Mouse (Mus musculus): ENCODE measurements around the gene Immp1l. TPM values are rescaled to one million over a fixed set of nuclear protein-coding genes. Genes with fewer than 3 reads are reported as not detected.

Immp1l gene
- 10 to 100 TPM; 24.5 to 30.6 TPM for total RNA-seq (2021)
- long read RNA-seq, experiment 1, transcript Immp1l-201 (7 exons, 955 nt), result major isoform, 23 of 30 reads
- long read RNA-seq, experiment 1, partial matches to known transcripts, result 0 of 30 reads
- long read RNA-seq, experiment 1, other reads (novel, unspliced or antisense), result 7 of 30 reads
- long read RNA-seq, experiment 2, transcript Immp1l-201 (7 exons, 955 nt), result major isoform, 17 of 23 reads
- long read RNA-seq, experiment 2, partial matches to known transcripts, result 1 of 23 reads
- long read RNA-seq, experiment 2, other reads (novel, unspliced or antisense), result 5 of 23 reads

DNA sequence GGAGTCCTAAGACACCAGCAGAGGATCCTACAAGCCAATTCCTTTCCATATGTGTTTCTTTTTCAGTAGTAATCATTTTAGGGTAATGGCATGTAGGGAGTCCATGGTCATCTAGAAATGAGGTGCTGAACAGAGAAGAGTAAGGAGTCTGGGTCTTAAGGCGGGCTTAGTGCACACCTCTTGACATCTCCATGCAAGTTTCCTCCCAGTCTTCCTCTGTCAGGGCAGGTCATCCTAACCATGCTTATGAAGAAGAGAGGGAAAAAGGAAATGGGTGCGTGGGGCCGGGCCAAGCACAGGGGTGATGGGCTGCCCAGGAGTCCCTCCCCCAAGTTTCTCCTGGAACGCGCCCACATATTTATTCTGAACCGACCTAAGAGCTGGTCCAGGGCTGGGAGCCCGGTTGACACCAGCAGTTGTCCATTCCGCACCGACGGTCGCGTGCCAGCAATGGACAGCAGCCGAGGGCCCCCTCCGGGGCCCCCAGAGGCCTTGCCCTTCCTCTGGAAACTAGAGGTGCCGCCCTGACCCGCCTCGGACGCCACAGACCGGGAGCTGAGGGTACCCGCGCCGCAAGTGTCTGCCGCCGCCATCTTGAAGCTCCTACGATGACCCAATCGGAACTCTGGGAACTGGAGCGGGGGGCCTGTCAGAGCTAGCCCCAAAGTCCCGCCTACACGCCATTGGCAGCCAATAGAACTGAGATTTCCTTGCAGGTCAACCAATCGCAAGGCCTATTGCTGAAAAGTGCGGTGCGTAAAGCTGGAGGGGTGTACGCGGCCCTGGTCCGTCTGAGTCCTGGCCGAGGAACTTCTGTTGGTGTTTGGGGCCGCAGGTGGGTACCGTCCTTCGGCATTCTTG lies at the start of gene Immp1l, which contains the start of gene Elp4:
Gene Immp1l (plus strand): TSS at position 743 of the 861 bp plus-strand sequence.
Gene Elp4 (minus strand): TSS at position 669 of the 861 bp plus-strand sequence.
- intact Hi-C loops (cut with DNase I), result loop anchor here (5.0 kb wide), 2 partner anchors 98 to 232 kb away; partner anchors contain the start of gene Dnajc24
- TF ChIP-seq CTCF (IDR thresholded peaks at IDR 0.05), result no peak
- peak; percentile 96 to 98 for DNase-seq (ENCODE audit: extremely low spot score in 1 of 2, low spot score in 2 of 2)
- peak within 1 kb of the TSS; percentile 97 for H3K4me3 ChIP-seq
- peak within 1 kb of the TSS; percentile 89 for H3K27ac ChIP-seq

DNA sequence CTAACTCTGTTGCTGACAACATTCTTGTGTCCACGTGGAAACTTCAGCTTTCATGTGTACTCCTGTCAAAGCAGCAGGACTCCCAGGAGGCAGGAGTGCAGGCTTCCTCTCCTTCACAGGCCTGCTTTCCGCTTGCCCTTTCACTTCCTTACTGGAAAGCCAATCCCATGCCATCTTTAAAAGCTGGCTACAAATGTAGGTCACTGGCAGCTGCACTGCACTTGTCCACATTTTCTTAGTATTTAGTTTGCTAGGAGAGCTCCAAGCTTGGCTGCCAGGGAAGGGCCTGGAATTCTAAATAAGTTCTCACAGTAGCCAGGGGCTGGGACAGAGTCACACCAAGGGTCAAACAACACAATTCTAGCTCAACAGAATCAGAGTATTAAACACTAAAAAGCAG lies 49.7 kb upstream of the Immp1l start:
- TF ChIP-seq CTCF (IDR thresholded peaks at IDR 0.05), result no peak
- H3K27ac ChIP-seq, result peak overlapping the region; percentile 26
- H3K4me3 ChIP-seq, result no peak overlapping the region
- intact Hi-C loops (cut with DNase I), result no loop called here
- peak in 1 of 2 experiments; percentile 25 for DNase-seq (ENCODE audit: extremely low spot score in 1 of 2, low spot score in 2 of 2)

GRCm38 (mm10) chr2:105873403-105873802 lies 31.0 kb upstream of the Immp1l start:
- DNase-seq (ENCODE audit: extremely low spot score in 1 of 2, low spot score in 2 of 2), result no peak
- Histone ChIP-seq H3K27ac (no peak overlapping the region), H3K4me3 (no peak overlapping the region)
- intact Hi-C loops (cut with DNase I), result no loop called here
- no peak for TF ChIP-seq CTCF (IDR thresholded peaks at IDR 0.05)

- no peak for TF ChIP-seq CTCF (IDR thresholded peaks at IDR 0.05)
- intact Hi-C loops (cut with DNase I), result no loop called here
- no peak for DNase-seq (ENCODE audit: extremely low spot score in 1 of 2, low spot score in 2 of 2)
- H3K4me3 ChIP-seq, result no peak overlapping the region
- no peak overlapping the region for H3K27ac ChIP-seq
These were observed 13.6 kb upstream of the Immp1l start for GRCm38 (mm10) chr2:105890816-105891215.

GRCm38 (mm10) chr2:105904757-105905146 lies 314 bp downstream of the Immp1l start:
- no peak for TF ChIP-seq CTCF (IDR thresholded peaks at IDR 0.05)
- peak in 1 of 2 experiments; percentile 13 for DNase-seq (ENCODE audit: extremely low spot score in 1 of 2, low spot score in 2 of 2)
- intact Hi-C loops (cut with DNase I), result loop anchor here (5.0 kb wide), 2 partner anchors 98 to 232 kb away; partner anchors contain the start of gene Dnajc24
- H3K27ac ChIP-seq, result peak overlapping the region; percentile 86
- H3K4me3 ChIP-seq, result peak overlapping the region; percentile 97

DNA sequence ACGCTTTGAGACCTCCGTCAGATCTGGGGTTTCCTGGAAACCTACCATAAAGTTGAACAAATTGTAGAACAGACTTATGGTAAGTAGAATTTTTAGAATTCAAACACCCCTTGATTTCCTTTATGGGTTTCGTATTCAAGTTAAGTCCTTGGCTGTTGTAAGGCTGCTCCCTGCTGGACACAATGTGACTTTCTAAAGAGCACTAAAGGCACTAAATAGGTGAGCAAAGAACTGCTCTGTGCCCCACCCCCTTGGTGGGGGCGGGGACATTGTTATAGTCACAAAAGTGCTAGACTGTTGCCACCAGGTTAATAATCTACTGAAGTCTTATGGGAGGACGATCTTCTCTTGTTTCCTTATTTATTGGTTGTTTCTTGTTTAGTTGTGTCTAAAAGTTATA lies 3.9 kb downstream of the Immp1l start:
- no peak overlapping the region for H3K4me3 ChIP-seq
- intact Hi-C loops (cut with DNase I), result no loop called here
- DNase-seq (ENCODE audit: extremely low spot score in 1 of 2, low spot score in 2 of 2), result no peak
- no peak overlapping the region for H3K27ac ChIP-seq
- TF ChIP-seq CTCF (IDR thresholded peaks at IDR 0.05), result peak; percentile 22

- intact Hi-C loops (cut with DNase I), result no loop called here
- DNase-seq (ENCODE audit: extremely low spot score in 1 of 2, low spot score in 2 of 2), result no peak
- Histone ChIP-seq H3K27ac (no peak overlapping the region), H3K4me3 (no peak overlapping the region)
- no peak for TF ChIP-seq CTCF (IDR thresholded peaks at IDR 0.05)
These were observed 6.2 kb downstream of the Immp1l start for GRCm38 (mm10) chr2:105910611-105911010.

- TF ChIP-seq CTCF (IDR thresholded peaks at IDR 0.05), result no peak
- intact Hi-C loops (cut with DNase I), result no loop called here
- Histone ChIP-seq H3K27ac (no peak overlapping the region), H3K4me3 (no peak overlapping the region)
- DNase-seq (ENCODE audit: extremely low spot score in 1 of 2, low spot score in 2 of 2), result no peak
These were observed 9.4 kb downstream of the Immp1l start for GRCm38 (mm10) chr2:105913655-105914366.

DNA sequence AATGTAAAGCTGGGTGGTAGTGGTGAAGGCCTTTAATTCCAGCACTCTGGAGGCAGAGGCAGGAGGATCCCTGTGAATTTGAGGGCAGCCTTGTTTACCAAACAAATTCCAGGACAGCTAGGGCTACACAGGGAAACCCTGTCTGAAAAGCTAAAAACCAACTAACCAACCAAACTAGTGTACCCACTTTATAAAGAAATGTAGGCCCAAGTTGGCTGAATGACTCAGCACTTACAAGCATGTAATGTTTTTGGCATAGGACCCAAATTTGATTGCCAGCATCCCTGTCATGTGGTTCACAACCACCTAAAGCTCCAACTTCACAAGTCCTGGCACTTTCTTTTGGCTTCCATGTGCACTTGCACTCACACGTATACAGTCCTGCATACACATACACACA lies 12.2 kb downstream of the Immp1l start:
- no peak for TF ChIP-seq CTCF (IDR thresholded peaks at IDR 0.05)
- Histone ChIP-seq H3K4me3 (no peak overlapping the region), H3K27ac (no peak overlapping the region)
- no peak for DNase-seq (ENCODE audit: extremely low spot score in 1 of 2, low spot score in 2 of 2)
- intact Hi-C loops (cut with DNase I), result no loop called here

- no peak for TF ChIP-seq CTCF (IDR thresholded peaks at IDR 0.05)
- Histone ChIP-seq H3K27ac (no peak overlapping the region), H3K4me3 (no peak overlapping the region)
- DNase-seq (ENCODE audit: extremely low spot score in 1 of 2, low spot score in 2 of 2), result no peak
- intact Hi-C loops (cut with DNase I), result no loop called here
These were observed 13.3 kb downstream of the Immp1l start for GRCm38 (mm10) chr2:105917623-105918346.

DNA sequence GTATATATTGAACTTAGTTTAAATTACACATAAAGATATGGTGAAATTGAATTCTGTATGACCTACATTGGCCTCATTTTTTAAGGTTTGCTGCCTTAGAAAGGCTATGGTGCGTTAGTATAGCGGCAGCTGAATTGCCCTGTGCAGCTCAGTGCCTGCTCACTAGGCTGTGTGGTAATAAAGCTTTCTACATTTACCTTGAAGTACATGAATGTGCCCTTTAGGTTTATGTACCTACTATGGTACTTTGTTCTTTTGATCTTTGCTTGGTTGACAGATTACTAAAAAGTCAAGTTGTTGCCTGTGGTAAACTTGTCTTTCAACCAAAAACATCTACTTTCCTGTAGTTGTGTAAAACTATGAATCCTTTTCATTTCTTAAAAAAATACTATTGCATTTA lies 45.7 kb downstream of the Immp1l start:
- intact Hi-C loops (cut with DNase I), result no loop called here

More for the DNA sequence above, 45.7 kb downstream of the Immp1l start:
- H3K27ac ChIP-seq, result no peak overlapping the region
- no peak for TF ChIP-seq CTCF (IDR thresholded peaks at IDR 0.05)
- no peak for DNase-seq (ENCODE audit: extremely low spot score in 1 of 2, low spot score in 2 of 2)
- no peak overlapping the region for H3K4me3 ChIP-seq
